Mouse (Mus musculus) ES-Bruce4 (cell line): ENCODE results near the gene Robo2.

Experiments
- CTCF ChIP-seq: IDR thresholded peaks from one replicate; pipeline ENCODE4 v1.8.1; 2011; ENCODE audit warnings: low read depth, low read length
- EP300 ChIP-seq: IDR thresholded peaks from 2 replicates; pipeline ENCODE4 v1.6.1; 2011; ENCODE audit warnings: low read depth, low read length; ENCODE audit not compliant: insufficient read depth

- TF ChIP-seq EP300 (no peak), CTCF (no peak)
Measured at GRCm38 (mm10) chr16:73927481-73927880, 484.1 kb downstream of the Robo2 start.
